Mouse (Mus musculus) MEL (cell line): ENCODE data around the gene Il4ra. TPM values are rescaled to one million over a fixed set of nuclear protein-coding genes. Genes with fewer than 3 reads are reported as not detected.

Experiments
- DNase-seq: peaks from one replicate; pipeline ENCODE4 v3.0.0; 2011; ENCODE audit warnings: low read depth, low spot score
- H3K27ac ChIP-seq: 2 replicates; pipeline ENCODE4 v1.5.1; 2012; ENCODE audit warnings: low read depth, mild to moderate bottlenecking, control low read depth, low read length, moderate library complexity; ENCODE audit not compliant: control insufficient read depth
- H3K27me3 ChIP-seq, 2 experiments: fragments of 150-350 bp in 1 of 2; sonication (generic) in 1 of 2; 2 replicates each; pipeline ENCODE4 v1.6.1; 2012; ENCODE audit warnings: low read length in 2 of 2, mild to moderate bottlenecking in 2 of 2, improper control_type of control experiment in 1 of 2, moderate library complexity in 1 of 2; ENCODE audit not compliant: insufficient read depth in 2 of 2, control insufficient read depth in 1 of 2
- H3K36me3 ChIP-seq, 2 experiments: 2 replicates each; pipeline ENCODE4 v1.6.1; 2012 to 2014; ENCODE audit warnings: low read length in 2 of 2, improper control_type of control experiment in 1 of 2, inconsistent platforms in 1 of 2, mild to moderate bottlenecking in 1 of 2; ENCODE audit not compliant: insufficient read depth in 2 of 2, control insufficient read depth in 1 of 2
- H3K4me1 ChIP-seq, 2 experiments: fragments of 150-350 bp in 1 of 2; sonication (generic) in 1 of 2; 2 replicates each; pipeline ENCODE4 v1.6.1; 2012; ENCODE audit warnings: low read length in 2 of 2, improper control_type of control experiment in 1 of 2, mild to moderate bottlenecking in 1 of 2; ENCODE audit not compliant: insufficient read depth in 2 of 2, control insufficient read depth in 1 of 2
- H3K4me3 ChIP-seq, 2 experiments: fragments of 150-350 bp in 1 of 2; sonication (generic) in 1 of 2; 2 replicates each; pipeline ENCODE4 v1.5.1; 2012; ENCODE audit warnings: low read depth in 2 of 2, low read length in 2 of 2, mild to moderate bottlenecking in 2 of 2, moderate library complexity in 2 of 2, control low read depth in 1 of 2, improper control_type of control experiment in 1 of 2; ENCODE audit not compliant: control insufficient read depth in 1 of 2, insufficient read depth in 1 of 2
- H3K79me2 ChIP-seq: 2 replicates; pipeline ENCODE4 v1.6.1; 2012; ENCODE audit warnings: mild to moderate bottlenecking, low read length, moderate library complexity; ENCODE audit not compliant: control insufficient read depth, poor library complexity, insufficient read depth
- H3K9ac ChIP-seq: 2 replicates; pipeline ENCODE4 v1.6.1; 2012; ENCODE audit warnings: low read depth, mild to moderate bottlenecking, control low read depth, low read length, moderate library complexity; ENCODE audit not compliant: control insufficient read depth, poor library complexity, severe bottlenecking
- H3K9me3 ChIP-seq: fragments of 150-350 bp; sonication (generic); replicated peaks from 2 replicates; pipeline ENCODE4 v1.6.1; 2012; ENCODE audit warnings: mild to moderate bottlenecking, low read length, improper control_type of control experiment, moderate library complexity; ENCODE audit not compliant: insufficient read depth
- ETS1 ChIP-seq: IDR thresholded peaks from 2 replicates; pipeline ENCODE4 v1.6.1; 2012; ENCODE audit warnings: low read depth, mild to moderate bottlenecking, inconsistent platforms, low read length, improper control_type of control experiment, moderate library complexity
- HCFC1 ChIP-seq: IDR thresholded peaks from 2 replicates; pipeline ENCODE4 v1.6.1; 2012; ENCODE audit warnings: low read depth, mild to moderate bottlenecking, inconsistent platforms, low read length, improper control_type of control experiment, moderate library complexity
- NELFE ChIP-seq: IDR thresholded peaks from 2 replicates; pipeline ENCODE4 v1.6.1; 2011; ENCODE audit warnings: low read depth, low read length, improper control_type of control experiment
- POLR2AphosphoS2 ChIP-seq: IDR thresholded peaks from 2 replicates; pipeline ENCODE4 v1.6.1; 2011; ENCODE audit warnings: low read length, improper control_type of control experiment
- POLR2AphosphoS5 ChIP-seq: IDR thresholded peaks from 2 replicates; pipeline ENCODE4 v1.6.1; 2012; ENCODE audit warnings: low read depth, borderline replicate concordance, mild to moderate bottlenecking, inconsistent platforms, low read length, moderate library complexity, mixed read lengths
- SIN3A ChIP-seq: IDR thresholded peaks from 2 replicates; pipeline ENCODE4 v1.6.1; 2012; ENCODE audit warnings: low read length, improper control_type of control experiment, inconsistent platforms
- TBP ChIP-seq: IDR thresholded peaks from 2 replicates; pipeline ENCODE4 v1.8.0; 2011; ENCODE audit warnings: low read depth, low read length, improper control_type of control experiment
- TCF12 ChIP-seq: IDR thresholded peaks from 2 replicates; pipeline ENCODE4 v1.6.1; 2014; ENCODE audit warnings: low read depth, mild to moderate bottlenecking, inconsistent platforms, low read length, improper control_type of control experiment, moderate library complexity
- ZC3H11A ChIP-seq: IDR thresholded peaks from 2 replicates; pipeline ENCODE4 v1.6.1; 2012; ENCODE audit warnings: low read depth, mild to moderate bottlenecking, inconsistent platforms, low read length, improper control_type of control experiment
- ZNF384 ChIP-seq: IDR thresholded peaks from 2 replicates; pipeline ENCODE4 v1.6.1; 2012; ENCODE audit warnings: low read depth, mild to moderate bottlenecking, inconsistent platforms, low read length, improper control_type of control experiment
- polyA plus RNA-seq, 2 experiments: library from polyadenylated mRNA; stranded (reverse) in 1 of 2; unstranded in 1 of 2; fragments of >175 nt in 1 of 2; fragments of >200 nt in 1 of 2; gene quantifications; 2 replicates each; pipeline versions ENCODE4 v1.2.1 to v1.2.4; 2012; ENCODE audit warnings: low replicate concordance in 2 of 2, low read depth in 1 of 2; ENCODE audit not compliant: insufficient read length in 2 of 2, insufficient read depth in 1 of 2, missing spikeins in 1 of 2
- total RNA-seq: library from RNA; depleted of rRNA; stranded (reverse); fragments of 300-350 nt; gene quantifications from 2 replicates; pipeline ENCODE4 v1.2.3, GENCODE M21; 2012

The Il4ra gene
- total and polyA plus RNA-seq, 3 experiments, result 3.6 to 5.0 TPM; not detected in 1

DNA sequence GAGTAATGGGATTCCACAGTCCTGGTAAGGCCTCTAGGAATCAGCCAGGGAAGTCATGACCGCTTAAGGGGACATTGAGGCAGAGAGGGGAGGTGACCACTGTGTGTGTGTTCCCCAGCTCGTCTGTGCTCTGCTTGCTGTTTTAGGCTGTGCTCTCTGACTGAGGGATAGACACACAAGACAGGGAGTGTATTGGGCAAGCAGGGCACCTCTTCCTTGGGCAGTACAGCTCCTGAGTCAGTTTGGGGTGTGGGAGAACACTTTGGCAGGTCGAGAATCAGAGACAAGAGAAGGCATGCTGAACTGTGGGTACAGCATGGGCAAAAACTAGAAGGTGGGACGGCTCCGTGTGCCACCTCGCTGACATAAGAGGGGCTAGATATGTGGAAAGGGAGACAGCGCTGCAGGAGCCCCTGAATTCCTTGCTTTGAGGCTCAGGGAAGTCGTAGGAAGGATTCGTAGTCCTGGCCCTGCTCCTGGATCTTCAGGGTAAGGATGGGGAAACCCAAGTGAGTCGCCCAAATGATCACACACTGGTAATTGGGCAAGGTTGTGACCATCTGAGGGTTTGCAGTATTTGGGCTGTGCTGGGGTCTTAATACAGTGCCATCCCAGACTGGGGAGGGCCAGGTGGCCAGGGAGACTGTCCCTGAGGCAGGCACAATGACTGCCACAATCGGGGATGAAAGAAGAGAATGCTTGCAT, 1.1 kb downstream of the Il4ra start:
- peak overlapping the region; percentile 73 for H3K9ac ChIP-seq
- H3K4me3 ChIP-seq, result peak overlapping the region; percentile 68 to 73
- no peak for TF ChIP-seq ETS1
- no peak for TF ChIP-seq POLR2AphosphoS2
- TF ChIP-seq TBP, result no peak
- no peak for TF ChIP-seq SIN3A
- TF ChIP-seq HCFC1, result no peak
- TF ChIP-seq NELFE, result no peak
- H3K9me3 ChIP-seq, result no peaks in the 10 kb centered on the region
- H3K79me2 ChIP-seq, result no peaks in the 10 kb centered on the region
- H3K36me3 ChIP-seq, result peaks cover 0 to 12% of the 10 kb centered on the region in 2 experiments; a peak in 2 of 4 replicates
- DNase-seq, result no peak
- no peaks in the 10 kb centered on the region for H3K27me3 ChIP-seq
- peaks cover 5 to 38% of the 10 kb centered on the region in 2 experiments for H3K4me1 ChIP-seq
- H3K27ac ChIP-seq, result no peak overlapping the region

- H3K4me1 ChIP-seq, result peaks cover 5 to 38% of the 10 kb centered on the region in 2 experiments
Observed at GRCm38 (mm10) chr7:125553653-125554428, 1.9 kb downstream of the Il4ra start.

DNA sequence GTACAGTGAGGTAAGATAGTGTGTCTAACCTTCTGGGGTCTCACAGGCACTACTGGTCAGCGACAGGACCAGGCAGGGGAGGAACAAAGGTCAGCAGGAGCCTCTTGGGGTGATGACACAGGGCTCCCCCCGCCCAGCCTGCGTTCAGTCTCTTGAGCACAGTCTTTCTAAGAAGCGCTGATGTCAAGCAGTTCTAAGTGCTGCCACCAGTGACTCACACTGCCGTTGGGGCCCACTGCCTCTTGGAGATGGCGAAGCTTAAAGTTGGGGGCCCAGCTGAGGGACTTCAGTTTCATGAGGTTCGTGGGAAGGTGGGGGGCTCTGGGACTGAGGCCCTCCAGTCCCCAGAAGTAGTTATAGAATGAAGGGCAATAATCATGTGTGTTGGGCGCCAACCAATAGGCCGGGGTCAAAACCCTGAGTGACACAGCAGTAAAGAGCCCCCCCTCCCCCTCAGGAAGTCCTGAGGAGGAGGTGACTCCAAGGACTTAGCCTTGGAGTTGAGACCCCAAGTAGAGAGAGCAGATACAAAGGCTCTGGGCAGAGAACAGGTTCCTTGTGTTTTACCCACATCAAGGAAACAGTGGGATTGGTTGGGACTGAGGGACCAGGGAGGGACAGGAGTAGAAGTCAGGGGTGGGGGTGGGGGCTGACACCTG, 2.7 kb downstream of the Il4ra start:
- no peaks in the 10 kb centered on the region for H3K9me3 ChIP-seq
- H3K4me1 ChIP-seq, result peaks cover 5 to 38% of the 10 kb centered on the region in 2 experiments
- no peak overlapping the region for H3K4me3 ChIP-seq
- no peak overlapping the region for H3K27ac ChIP-seq
- DNase-seq, result no peak
- H3K9ac ChIP-seq, result no peak overlapping the region
- peaks cover 0 to 12% of the 10 kb centered on the region in 2 experiments; a peak in 2 of 4 replicates for H3K36me3 ChIP-seq
- H3K79me2 ChIP-seq, result no peaks in the 10 kb centered on the region
- H3K27me3 ChIP-seq, result no peaks in the 10 kb centered on the region
- no peak for TF ChIP-seq TCF12

More at GRCm38 (mm10) chr7:125553653-125554428, 1.9 kb downstream of the Il4ra start:
- no peaks in the 10 kb centered on the region for H3K79me2 ChIP-seq
- H3K9me3 ChIP-seq, result no peaks in the 10 kb centered on the region
- H3K4me3 ChIP-seq, result no peak overlapping the region
- H3K27ac ChIP-seq, result no peak overlapping the region
- DNase-seq, result no peak
- H3K36me3 ChIP-seq, result peaks cover 0 to 12% of the 10 kb centered on the region in 2 experiments; a peak in 2 of 4 replicates
- TF ChIP-seq ZNF384, result no peak
- no peak for TF ChIP-seq POLR2AphosphoS5
- no peak for TF ChIP-seq SIN3A
- TF ChIP-seq ZC3H11A, result no peak
- TF ChIP-seq, all 39 proteins: peak for 0
- Histone ChIP-seq H3K27me3 (no peaks in the 10 kb centered on the region), H3K9ac (no peak overlapping the region)
